Mouse (Mus musculus): Measurements from ENCODE around the gene Cltb. TPM values are rescaled to one million over a fixed set of nuclear protein-coding genes. Genes with fewer than 3 reads are reported as not detected.

Gene Cltb
- polyA plus RNA-seq, 1 experiment from 2014 or later, result 20.0 TPM

Small RNA genes lying within 50 kb of the gene (microRNA-seq; reads per million reads assigned to microRNA genes)
- gene Gm24195 (ENCODE audit: insufficient number of aligned reads), result not detected

Other genes with a start within 250 kb of the Cltb start
- 11.8 and 13.3 TPM in 2 replicates for gene Cplx2, start 240.0 kb downstream of the Cltb start, polyA plus RNA-seq (2014; fragmentation: Nextera tagmentation; extraction: Ambion mirVana)
- 146 and 152 TPM in 2 replicates for gene Thoc3, start 142.5 kb downstream of the Cltb start, polyA plus RNA-seq (2014; fragmentation: Nextera tagmentation; extraction: Ambion mirVana)
- gene Simc1, start 107.6 kb downstream of the Cltb start, polyA plus RNA-seq (2014; fragmentation: Nextera tagmentation; extraction: Ambion mirVana), result 18.6 and 20.3 TPM in 2 replicates
- gene 4833439L19Rik, start 45.9 kb downstream of the Cltb start, polyA plus RNA-seq (2014; fragmentation: Nextera tagmentation; extraction: Ambion mirVana), result 250 and 259 TPM in 2 replicates
- gene Arl10, start 36.3 kb downstream of the Cltb start, polyA plus RNA-seq (2014; fragmentation: Nextera tagmentation; extraction: Ambion mirVana), result 26.4 and 30.3 TPM in 2 replicates
- gene Nop16, start 21.3 kb downstream of the Cltb start, polyA plus RNA-seq (2014; fragmentation: Nextera tagmentation; extraction: Ambion mirVana), result 71.1 and 78.9 TPM in 2 replicates
- 144 and 150 TPM in 2 replicates for gene Higd2a, start 21.1 kb downstream of the Cltb start, polyA plus RNA-seq (2014; fragmentation: Nextera tagmentation; extraction: Ambion mirVana)
- 83.5 and 89.2 TPM in 2 replicates for gene Faf2, start 10.4 kb upstream of the Cltb start, polyA plus RNA-seq (2014; fragmentation: Nextera tagmentation; extraction: Ambion mirVana)
- gene Rnf44, start 82.6 kb upstream of the Cltb start, polyA plus RNA-seq (2014; fragmentation: Nextera tagmentation; extraction: Ambion mirVana), result 124 and 126 TPM in 2 replicates
- not detected in 2 replicates for gene Cdhr2, start 90.1 kb upstream of the Cltb start, polyA plus RNA-seq (2014; fragmentation: Nextera tagmentation; extraction: Ambion mirVana)
- 8.2 and 13.5 TPM in 2 replicates for gene Gprin1, start 138.5 kb upstream of the Cltb start, polyA plus RNA-seq (2014; fragmentation: Nextera tagmentation; extraction: Ambion mirVana)
- 1.3 and 2.6 TPM in 2 replicates for gene Sncb, start 155.3 kb upstream of the Cltb start, polyA plus RNA-seq (2014; fragmentation: Nextera tagmentation; extraction: Ambion mirVana)
- gene Eif4e1b, start 172.7 kb upstream of the Cltb start, polyA plus RNA-seq (2014; fragmentation: Nextera tagmentation; extraction: Ambion mirVana), result not detected in 2 replicates
- gene Tspan17, start 178.0 kb upstream of the Cltb start, polyA plus RNA-seq (2014; fragmentation: Nextera tagmentation; extraction: Ambion mirVana), result 6.9 and 8.1 TPM in 2 replicates